Mouse (Mus musculus): ENCODE results near the gene Nprl3. TPM values are rescaled to one million over a fixed set of nuclear protein-coding genes. Genes with fewer than 3 reads are reported as not detected.

Gene Nprl3
- total RNA-seq, 2 experiments from 2014 or later: 47.0 to 57.0 TPM

DNA sequence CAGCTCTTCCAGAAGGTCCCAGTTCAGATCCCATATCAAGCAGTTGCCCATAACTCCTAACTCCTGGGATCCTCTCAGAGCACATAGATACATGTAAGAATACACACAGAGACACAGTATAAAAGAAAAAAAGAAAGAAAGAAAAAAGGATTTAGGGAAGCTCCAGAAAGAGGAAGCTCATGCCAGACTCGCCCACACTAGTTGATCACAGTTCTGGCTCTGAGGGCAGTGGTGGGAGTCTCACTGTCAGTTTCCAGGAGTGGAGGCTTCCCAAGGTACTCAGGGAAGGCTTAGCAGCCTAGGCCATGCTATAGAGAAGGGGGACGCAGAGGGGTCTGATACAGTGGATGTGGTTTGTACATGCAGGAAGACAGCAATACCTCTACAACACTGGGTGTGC, 36.4 kb downstream of the Nprl3 start:
- intact Hi-C loops (cut with DNase I): no loop called here

DNA sequence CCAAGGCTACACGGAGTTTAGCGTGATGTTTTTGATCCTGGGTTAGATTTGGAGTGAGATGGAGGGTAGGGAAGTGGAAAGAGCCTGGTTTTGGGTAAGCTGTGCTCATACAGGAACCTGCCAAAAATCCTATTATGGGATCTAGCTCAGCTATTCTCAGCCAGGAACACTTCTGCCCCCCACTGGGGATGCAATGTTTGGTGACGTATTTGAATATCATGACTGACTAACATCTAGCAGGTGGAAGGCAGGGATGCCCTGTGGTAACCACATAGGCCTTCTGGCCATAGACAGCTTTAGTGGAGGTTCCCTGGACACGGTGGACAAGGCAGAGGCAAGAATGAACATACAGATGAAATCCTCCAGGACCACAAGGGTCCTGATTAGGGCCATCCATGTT, 37.3 kb downstream of the Nprl3 start:
- intact Hi-C loops (cut with DNase I): no loop called here

More for the DNA sequence above, 36.4 kb downstream of the Nprl3 start:
- DNase-seq (ENCODE audit: low spot score in 2 of 2): peak in 1 of 2 experiments; percentile 47

DNA sequence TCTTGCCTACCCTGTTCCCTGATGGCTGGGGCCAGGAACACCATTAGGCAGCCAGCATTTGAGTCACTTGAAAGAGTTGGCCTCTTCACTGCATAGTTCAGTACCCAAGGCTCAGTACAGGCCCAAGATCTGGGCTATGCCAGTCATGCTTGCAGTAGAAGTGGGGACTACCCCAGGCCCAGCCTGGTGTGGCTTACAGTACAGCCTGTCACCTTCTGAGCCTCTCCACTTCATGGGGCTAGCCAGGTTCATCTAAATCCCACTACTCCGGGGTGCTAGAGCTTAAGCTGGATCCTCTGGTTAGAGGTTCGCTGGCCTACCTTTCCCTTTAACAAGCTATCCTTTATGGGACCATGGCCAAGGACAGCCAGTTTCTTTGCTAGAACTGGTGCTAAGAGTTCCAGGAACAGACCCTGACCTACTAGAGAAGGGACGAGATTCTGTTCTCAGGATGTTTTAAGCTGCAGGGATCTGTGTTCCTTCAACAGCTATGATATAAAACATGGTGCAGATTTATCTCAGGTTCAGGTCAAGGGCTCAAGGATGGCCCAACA, 39.1 kb downstream of the Nprl3 start:
- intact Hi-C loops (cut with DNase I): loop anchor here (10.0 kb wide), 1 partner anchor 554 kb away; the partner anchor contains the start of gene Bod1
- no peak for DNase-seq (ENCODE audit: low spot score in 2 of 2)

More for the DNA sequence above, 37.3 kb downstream of the Nprl3 start:
- peak; percentile 67 to 87 for DNase-seq (ENCODE audit: low spot score in 2 of 2)

GRCm38 (mm10) chr11:32227555-32227954, 40.0 kb downstream of the Nprl3 start:
- intact Hi-C loops (cut with DNase I): loop anchor here (10.0 kb wide), 1 partner anchor 553 kb away; the partner anchor contains the start of gene Bod1

GRCm38 (mm10) chr11:32227041-32227440, 40.5 kb downstream of the Nprl3 start:
- intact Hi-C loops (cut with DNase I): loop anchor here (10.0 kb wide), 1 partner anchor 552 kb away; the partner anchor contains the start of gene Bod1
- no peak for DNase-seq (ENCODE audit: low spot score in 2 of 2)

More at GRCm38 (mm10) chr11:32227555-32227954, 40.0 kb downstream of the Nprl3 start:
- no peak for DNase-seq (ENCODE audit: low spot score in 2 of 2)

DNA sequence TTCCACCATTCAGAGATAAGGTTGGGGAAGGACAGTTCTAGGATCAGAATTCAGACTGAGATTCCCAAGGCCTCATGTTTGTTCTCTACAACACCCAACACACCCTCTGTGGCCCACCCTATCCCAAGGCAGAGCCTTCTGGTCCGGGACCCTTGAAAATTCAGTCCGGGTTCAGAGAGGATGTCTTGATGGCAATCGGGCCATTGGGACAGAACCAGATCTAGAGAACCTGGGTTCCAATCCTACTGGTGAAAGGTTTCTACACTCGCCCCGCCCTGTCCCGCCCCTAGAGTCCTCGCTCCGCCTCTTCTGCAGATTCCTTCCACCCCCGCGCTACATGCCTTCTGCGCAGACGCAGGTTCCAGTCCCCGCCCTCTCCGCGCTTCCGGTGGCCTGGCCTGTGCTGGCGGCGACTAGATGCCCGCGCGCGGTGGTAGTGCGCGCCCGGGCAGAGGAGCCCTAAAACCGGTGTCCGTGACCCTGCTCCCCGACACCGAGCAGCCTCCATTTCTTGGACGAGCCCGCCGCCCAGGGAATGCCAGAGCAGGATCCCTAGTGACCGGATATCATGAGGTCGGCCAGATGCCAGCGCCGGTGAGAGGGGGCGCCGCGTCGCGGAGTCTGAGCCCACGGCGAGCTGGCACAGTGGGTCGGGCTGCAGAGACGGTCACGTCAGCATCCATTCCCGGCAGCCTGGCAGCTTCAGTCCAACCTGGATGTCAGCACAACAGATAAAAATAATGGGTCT, 41.2 kb downstream of the Nprl3 start, which contains the start of gene Mpg:
TSS of gene Mpg (plus strand) at position 382 of the 748 bp plus-strand sequence.
- intact Hi-C loops (cut with DNase I): loop anchor here (10.0 kb wide), 1 partner anchor 551 kb away; the partner anchor contains the start of gene Bod1
- DNase-seq (ENCODE audit: low spot score in 2 of 2): peak; percentile 88 to 89

- intact Hi-C loops (cut with DNase I): loop anchor here (10.0 kb wide), 1 partner anchor 551 kb away; the partner anchor contains the start of gene Bod1
- DNase-seq (ENCODE audit: low spot score in 2 of 2): no peak
Measured at GRCm38 (mm10) chr11:32225222-32226104, 42.0 kb downstream of the Nprl3 start.

- intact Hi-C loops (cut with DNase I): loop anchor here (10.0 kb wide), 1 partner anchor 550 kb away; the partner anchor contains the start of gene Bod1
- peak in 1 of 2 experiments; percentile 50 for DNase-seq (ENCODE audit: low spot score in 2 of 2)
Measured at GRCm38 (mm10) chr11:32224468-32225139, 42.9 kb downstream of the Nprl3 start.

DNA sequence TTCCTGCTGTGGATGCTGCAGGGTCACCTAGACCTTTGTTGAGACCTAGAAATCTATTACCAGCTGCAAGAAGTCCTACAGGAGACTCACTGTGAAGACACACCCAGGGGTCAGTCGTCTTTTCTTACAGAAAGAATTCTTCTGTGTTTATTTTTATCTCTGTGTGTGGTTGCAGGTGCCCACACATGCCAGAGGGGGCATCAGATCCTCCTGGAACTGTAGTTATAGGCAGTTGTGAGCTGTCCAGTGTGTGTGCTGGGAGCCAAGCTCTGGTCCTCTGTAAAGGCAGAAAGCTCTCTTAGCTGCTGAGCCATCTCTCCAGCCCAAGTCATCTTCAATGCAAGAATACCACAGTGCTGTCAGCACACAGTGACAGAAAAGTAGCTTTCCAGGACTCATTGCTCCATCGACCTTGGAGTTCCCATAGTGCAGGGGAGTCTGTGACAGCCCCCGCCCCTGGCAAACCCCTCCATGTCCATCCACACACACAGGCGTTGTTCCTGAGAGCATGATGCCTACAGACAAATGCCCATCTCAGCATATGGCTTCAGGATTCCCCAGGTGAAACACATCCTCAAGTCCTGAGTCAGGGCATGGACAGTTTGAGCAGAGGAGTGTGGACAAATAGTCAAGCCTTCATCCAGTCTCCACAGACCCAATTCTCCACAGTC, 44.1 kb downstream of the Nprl3 start:
- intact Hi-C loops (cut with DNase I): loop anchor here (10.0 kb wide), 1 partner anchor 549 kb away; the partner anchor contains the start of gene Bod1
- DNase-seq (ENCODE audit: low spot score in 2 of 2): no peak

GRCm38 (mm10) chr11:32222570-32223194, 44.8 kb downstream of the Nprl3 start:
- DNase-seq (ENCODE audit: low spot score in 2 of 2): no peak
- intact Hi-C loops (cut with DNase I): loop anchor here (10.0 kb wide), 1 partner anchor 548 kb away; the partner anchor contains the start of gene Bod1

DNA sequence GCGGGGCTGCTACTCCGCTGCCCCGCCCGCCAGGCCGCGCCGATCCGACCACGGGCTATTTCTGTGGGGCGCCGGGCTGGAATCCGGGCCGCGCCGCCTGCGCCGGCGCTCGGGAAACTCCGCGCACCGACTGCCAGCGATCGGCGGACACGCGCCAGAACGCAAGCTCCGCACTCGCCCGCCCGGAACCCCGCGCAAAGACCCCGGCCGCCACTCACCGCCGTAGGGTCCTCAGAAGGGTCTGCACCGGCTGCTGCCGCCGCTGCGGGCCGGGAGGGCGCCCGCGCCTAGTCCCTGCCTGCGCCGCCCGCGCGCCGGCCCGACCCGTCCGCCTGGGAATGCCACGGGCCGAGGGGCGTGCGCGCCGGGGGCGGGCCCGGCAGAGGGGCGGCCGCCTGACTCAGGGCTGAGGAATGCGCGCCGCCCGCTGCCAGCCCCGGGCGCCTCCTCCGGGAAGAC, 45.5 kb downstream of the Nprl3 start, which contains the start of gene Rhbdf1:
TSS of gene Rhbdf1 (minus strand) at position 350 of the 459 bp plus-strand sequence.
- no peak for DNase-seq (ENCODE audit: low spot score in 2 of 2)
- intact Hi-C loops (cut with DNase I): loop anchor here (10.0 kb wide), 1 partner anchor 547 kb away; the partner anchor contains the start of gene Bod1

DNA sequence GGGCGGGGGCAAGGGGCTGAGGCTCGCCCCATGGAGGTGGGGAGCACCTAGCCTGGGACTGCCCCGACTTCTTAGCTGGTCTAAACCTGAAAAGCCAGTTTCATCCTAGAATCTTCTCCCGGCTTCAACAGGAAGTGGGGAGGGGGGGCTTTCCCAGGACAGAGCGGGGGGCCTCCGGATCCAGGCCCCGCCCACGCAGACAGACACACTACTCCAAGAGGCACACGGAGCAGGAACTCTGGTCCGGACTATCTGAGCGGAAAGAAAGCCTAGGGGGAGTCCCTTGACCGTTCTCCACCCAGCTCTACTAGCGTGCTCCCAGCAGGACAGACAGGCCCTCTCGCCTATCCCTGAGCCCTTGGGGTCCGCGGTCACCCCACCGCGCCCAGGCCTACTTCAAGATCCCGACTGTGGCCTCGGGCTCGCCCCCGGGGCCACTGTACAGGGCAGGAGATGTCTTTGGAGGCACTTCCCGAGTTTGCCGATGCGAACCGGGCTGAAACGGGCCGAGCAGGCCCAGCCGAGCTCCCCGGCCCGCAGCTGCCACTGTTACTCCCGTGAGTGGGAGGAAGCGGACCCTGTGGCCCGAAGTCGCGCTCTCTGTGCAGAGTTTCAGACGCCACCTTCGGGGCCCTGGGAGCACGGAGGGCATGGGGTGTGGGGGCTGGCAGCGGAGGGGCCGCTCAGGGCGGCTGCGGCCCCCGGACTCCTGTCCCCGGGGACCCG, 46.1 kb downstream of the Nprl3 start:
- intact Hi-C loops (cut with DNase I): loop anchor here (10.0 kb wide), 1 partner anchor 547 kb away; the partner anchor contains the start of gene Bod1
- DNase-seq (ENCODE audit: low spot score in 2 of 2): no peak

GRCm38 (mm10) chr11:32220607-32221224, 46.8 kb downstream of the Nprl3 start:
- no peak for DNase-seq (ENCODE audit: low spot score in 2 of 2)
- intact Hi-C loops (cut with DNase I): loop anchor here (10.0 kb wide), 1 partner anchor 546 kb away; the partner anchor contains the start of gene Bod1

GRCm38 (mm10) chr11:32219287-32219686, 48.2 kb downstream of the Nprl3 start:
- intact Hi-C loops (cut with DNase I): loop anchor here (10.0 kb wide), 1 partner anchor 106 kb away; no protein-coding TSS in a partner anchor

GRCm38 (mm10) chr11:32218501-32219050, 48.9 kb downstream of the Nprl3 start:
- no peak for DNase-seq (ENCODE audit: low spot score in 2 of 2)
- intact Hi-C loops (cut with DNase I): loop anchor here (10.0 kb wide), 1 partner anchor 106 kb away; no protein-coding TSS in a partner anchor

More at GRCm38 (mm10) chr11:32219287-32219686, 48.2 kb downstream of the Nprl3 start:
- no peak for DNase-seq (ENCODE audit: low spot score in 2 of 2)

- intact Hi-C loops (cut with DNase I): loop anchor here (1.0 to 10.0 kb wide), 2 partner anchors 21 to 108 kb away; no protein-coding TSS in a partner anchor
- DNase-seq (ENCODE audit: low spot score in 2 of 2): peak; percentile 67 to 79
Measured at GRCm38 (mm10) chr11:32216851-32217250, 50.7 kb downstream of the Nprl3 start.

All from left cerebral cortex, postnatal 14 days (tissue).